Mouse (Mus musculus): Measurements from ENCODE around the gene Eps8l3.

- TF ChIP-seq POLR2A (IDR thresholded peaks at IDR 0.05; ENCODE audit: control insufficient read depth, low read depth, low read length) (no peak), CTCF (IDR thresholded peaks at IDR 0.05; ENCODE audit: control insufficient read depth, insufficient read depth, insufficient replicate concordance, low read depth, low read length) (no peak)
Measured at GRCm38 (mm10) chr3:107877005-107877404, at the start of gene Eps8l3.
